Mouse (Mus musculus) cerebellum, adult 8-10 months (tissue): ENCODE data around the gene Inpp4b.

Experiments used
- DNase-seq: peaks from one replicate; pipeline ENCODE4 v3.0.0; 2022

Inpp4b gene

DNA sequence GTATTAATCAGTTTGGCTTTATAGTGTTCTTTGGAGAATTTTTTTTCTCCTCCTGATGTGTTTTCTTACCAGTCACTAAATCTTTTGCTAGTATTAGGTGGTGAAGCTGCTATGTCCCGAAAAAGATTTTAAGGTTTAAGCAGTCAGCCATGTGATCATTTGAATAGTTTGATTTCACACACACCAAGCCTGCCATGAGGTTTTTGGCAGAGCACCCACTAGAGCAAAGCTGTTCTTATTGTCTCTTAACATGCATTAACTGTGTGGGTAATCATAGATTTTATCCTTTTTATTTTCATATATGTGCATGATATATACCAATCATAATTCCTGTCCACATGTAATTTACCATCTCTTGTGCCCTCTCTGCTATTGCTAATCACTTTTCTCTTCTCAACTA is 240.6 kb downstream of the Inpp4b start:
- no peak for DNase-seq

DNA sequence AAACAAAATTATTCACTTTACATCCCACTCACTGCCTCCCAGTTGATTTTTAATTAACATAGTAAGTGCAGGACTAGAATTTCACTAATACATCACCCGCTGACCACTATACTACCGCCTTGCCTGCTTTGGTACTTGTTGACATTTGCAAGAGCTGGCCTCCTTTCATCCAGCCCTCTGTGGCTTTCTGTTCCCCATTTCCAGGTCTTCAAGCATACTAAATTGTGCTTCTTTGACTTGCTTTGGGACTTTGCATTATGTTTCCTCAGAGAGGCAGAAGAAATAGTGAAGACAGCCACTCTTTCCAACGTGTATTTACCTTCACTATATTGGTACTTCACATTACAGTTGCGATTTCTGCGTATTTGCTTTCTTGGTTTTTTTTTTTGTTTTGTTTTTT is 244.4 kb downstream of the Inpp4b start:
- no peak for DNase-seq

DNA sequence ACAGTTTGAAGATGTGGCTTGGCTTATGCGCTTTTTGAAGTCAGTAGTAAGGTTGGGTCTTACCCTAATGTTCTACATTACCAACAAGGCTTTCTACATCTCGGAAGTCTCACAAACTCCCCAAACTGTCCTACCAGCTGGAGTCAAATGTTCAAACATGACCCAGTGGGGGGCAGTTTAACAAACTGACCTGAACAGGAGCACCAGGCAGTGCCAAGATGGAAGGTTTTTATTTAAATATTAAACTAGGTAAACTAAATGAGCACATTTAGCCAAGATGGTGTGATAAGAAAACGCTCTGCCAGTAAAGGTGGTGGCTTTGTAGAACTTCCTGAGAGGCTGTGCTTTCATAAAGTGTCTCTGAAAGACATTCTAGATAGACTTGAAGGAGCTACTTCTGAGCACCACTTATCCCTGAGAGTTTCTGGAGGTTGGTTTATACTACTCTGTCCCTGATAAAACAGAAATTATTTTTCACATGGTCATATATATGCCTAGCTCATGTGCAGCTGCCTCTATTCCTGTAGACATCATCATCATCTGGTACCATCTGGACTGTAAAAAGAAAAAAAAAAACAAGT is 251.9 kb downstream of the Inpp4b start:
- DNase-seq, result no peak

DNA sequence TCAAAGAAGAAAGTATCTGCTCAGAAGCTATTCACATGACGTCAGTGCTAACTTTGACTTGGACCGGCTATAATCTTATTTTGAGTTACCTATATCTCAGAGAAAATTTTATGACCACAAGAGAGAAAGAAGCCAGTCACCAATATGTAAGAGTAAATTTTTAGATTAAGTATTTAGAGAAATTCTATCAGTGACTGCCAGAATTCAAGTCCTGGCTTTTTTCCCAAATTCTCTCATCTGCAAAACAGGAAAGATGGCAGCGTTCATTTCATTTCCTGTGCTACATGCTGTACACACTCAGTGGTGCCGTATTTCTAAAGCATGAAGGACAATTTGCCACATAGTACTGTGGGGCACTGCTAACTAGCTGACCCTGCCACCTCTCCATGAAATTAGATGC is 256.9 kb downstream of the Inpp4b start:
- no peak for DNase-seq

DNA sequence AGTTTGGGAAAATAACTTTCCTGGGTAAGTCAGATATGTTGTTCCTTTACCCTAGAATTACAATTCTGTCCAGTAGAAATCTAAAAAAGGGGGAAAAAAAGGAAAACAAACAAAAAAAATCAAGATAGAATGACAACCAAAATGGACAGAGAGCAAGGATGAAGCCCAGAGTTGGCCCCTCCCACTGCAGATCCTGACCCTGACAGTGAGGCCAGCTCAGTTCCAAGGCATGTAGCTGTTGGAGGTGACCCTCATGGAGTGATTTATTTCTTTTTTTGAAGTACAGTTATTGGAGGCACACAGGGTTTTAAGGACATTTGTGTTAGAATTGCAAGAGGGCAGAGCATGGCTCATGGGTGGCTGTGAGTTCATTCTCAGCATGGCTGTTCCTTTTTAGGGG is 258.8 kb downstream of the Inpp4b start:
- DNase-seq, result no peak

DNA sequence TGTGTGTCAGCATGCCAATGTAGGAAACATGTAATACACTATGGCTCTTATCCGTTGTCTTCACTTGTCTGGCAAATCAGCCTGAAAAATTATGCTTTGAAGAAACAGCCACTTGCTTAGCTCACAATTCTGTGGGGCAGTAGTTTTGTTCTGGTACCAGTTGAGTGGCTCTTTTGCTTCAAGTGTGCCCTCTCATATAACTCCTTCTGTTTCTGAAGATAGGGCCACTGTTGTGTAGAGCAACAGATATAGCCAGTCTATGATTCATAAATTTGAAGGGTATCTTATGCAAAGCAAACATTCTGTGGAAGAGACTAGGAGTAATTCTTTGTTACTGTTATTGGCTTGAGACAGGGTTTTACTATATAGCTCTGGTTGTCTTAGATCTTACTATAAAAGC is 265.7 kb downstream of the Inpp4b start:
- DNase-seq, result no peak

DNA sequence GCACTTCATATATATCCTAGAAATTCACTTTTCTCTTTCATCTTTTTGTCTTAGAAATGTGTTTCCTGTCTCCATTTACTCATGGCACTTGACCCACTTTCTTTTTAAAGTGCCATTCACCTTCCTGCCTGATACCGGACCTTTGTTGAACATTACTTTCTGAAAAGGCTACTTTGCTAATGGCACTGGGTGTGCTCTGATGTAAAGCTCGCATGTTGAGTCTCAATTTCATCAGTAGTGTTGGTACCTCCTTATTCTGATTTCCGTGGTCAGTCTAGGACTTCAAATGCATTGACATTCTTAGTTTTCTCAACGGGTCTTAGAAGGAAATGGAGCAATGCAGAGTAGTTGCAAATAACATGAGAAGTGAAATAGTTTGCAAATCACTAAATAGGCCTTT is 266.7 kb downstream of the Inpp4b start:
- no peak for DNase-seq

DNA sequence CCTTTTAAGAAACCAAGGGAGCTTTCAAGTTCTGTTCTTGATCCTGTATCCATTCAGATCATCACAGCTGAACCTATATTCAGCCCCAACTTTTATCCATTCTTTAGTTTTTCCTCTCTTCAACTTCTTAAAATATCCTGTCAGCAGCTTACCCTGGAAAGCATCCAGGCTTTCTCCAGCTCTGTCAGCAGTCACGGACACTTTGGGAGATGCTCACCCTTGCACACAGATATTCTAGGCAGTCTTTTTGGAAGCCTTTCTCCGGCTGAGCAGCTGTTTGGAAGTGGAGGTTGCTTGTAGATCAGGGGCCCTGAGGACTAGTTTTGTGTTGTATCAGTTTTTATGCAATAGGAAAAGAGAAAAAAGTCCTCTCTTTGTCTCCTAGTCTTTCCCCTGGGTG is 270.3 kb downstream of the Inpp4b start:
- DNase-seq, result peak; percentile 25

DNA sequence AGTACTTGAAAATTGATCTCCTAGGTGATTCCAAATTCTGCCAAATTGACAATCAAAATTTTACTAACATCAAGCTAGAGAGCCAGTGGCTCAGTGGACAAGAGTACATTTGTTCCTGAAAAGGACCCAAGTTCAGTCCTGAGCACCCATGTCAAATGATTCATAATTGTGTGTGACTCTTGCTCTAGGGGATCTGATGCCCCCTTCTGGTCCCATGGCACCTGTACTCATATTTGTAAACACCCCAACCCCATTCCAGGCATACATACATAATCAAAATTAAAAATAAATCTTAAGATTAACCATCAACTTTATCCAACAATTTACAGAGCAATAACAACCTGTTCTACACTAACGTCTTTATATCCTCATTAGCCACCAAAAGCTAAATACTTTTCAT is 271.8 kb downstream of the Inpp4b start:
- no peak for DNase-seq

DNA sequence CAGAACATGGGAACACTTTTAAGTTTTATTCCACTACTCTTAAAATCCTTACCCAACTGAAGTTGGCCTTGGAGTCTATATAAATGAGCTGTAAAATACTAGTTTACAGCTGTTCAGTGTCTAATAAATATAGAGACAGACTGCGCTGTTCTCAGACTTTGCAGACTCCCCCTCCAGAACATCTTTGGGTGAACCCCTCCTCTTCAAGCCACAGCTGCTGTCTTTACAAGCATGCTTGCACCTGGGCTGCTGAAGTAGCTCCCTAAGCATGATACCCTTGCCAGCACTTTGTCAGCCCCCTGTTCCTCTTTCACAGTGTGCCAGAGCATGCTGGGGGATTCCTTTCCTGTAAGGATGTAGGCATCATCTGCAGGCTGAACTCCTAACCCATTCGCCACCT is 272.2 kb downstream of the Inpp4b start:
- no peak for DNase-seq

DNA sequence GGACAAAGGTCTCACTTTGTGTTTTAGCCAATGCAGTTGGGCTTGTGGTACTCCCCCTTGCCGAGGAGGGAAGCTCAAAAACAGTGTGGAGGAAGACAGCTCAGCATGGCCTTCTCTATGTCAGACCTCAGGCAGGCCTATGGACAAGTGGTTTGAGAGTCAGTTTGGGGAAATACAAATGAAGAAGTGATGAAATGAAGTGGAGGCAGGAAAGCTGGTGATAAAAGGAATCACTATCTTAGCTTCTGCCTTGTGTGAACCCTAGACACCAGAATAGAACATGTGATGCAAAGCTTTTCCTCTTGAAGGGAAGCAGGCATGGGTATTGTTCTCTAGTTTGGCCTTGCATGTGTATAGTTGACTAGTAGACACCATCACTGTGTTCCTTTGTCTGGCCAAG is 273.2 kb downstream of the Inpp4b start:
- no peak for DNase-seq

DNA sequence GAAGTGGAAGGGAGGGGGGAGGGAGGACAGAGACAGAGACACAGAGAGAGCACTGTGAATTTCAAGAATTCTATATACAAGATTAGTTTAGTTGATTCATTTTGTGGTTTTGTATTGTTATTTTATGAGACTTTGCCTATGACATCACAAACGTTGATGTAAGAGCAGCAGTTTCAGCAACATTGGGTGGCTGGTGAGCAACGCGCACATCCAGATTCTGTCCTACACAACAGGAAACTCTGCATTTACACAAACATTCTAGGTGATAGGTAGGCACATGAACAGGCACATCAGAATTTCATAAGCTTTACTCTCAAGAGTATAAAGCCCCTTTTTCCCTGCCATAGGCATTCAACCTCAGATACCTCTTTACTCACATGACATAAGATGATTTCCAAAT is 276.6 kb downstream of the Inpp4b start:
- no peak for DNase-seq

DNA sequence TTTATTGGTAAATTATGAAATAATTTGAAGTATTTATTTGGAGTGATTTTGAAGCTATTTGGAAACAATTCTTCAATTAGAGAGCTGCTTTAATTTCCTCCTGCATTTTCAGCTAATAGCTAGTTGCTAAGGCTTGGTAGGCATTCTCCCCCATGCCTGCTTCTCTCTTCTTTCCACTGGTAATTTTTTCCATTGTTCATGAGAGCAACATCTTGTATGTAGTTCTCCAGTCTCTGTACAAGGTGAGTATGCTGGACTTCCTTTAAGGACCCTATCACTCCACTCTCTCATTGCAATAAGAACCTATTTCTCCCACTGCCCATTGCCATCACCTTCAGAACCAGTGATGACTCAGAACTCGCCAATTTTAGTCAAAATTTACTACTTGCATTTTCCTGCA is 292.7 kb downstream of the Inpp4b start:
- DNase-seq, result no peak

DNA sequence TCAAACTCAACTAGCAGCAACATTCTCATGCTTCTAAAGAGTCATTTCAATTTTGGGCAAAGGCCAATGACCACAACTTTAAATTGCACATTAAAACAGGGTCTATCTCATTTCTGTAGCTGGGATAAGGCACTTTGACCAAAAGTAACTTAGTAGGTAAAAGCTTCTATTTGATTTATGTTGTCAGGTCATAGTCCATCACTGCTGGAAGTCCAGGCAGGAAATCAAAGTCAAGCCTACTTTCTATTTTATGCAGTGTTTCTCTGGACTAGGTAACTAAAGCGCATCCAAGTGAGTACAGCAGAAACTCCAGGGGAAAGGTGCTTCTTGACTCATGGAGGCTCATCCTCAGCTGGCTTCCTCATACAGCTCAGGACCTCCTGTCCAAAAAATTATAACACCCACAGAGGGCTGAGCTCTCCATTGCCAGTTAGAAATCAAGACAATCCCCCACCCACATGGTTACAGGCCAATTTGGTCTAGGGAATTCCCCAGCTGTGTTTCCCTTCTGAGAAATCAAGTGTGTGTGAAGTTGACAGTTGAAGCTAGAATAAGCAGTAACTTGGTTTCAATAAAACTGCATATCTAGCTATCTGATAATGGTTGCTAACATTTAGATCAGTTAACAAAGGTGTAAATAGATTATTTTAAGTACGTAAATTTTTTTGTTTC is 293.7 kb downstream of the Inpp4b start:
- DNase-seq, result no peak

DNA sequence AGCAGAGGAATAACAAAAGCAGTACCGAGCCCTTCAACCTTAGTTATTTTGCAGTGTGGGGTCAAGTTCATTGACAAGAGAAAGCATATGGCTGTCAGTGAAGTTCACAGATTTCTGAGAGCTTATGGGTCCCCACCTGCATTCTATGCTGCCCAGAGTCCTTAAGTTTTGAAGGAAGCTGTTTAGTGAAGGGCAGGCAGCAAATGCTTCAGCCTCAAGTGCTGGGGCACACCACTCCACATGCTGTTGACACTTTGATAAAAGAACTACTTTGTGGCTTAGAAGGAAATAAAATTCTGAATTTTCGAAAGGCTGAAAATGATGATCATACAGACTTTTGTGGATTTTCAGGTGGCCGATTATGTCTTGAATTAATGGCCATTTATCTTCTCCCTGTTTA is 296.1 kb downstream of the Inpp4b start:
- DNase-seq, result no peak

DNA sequence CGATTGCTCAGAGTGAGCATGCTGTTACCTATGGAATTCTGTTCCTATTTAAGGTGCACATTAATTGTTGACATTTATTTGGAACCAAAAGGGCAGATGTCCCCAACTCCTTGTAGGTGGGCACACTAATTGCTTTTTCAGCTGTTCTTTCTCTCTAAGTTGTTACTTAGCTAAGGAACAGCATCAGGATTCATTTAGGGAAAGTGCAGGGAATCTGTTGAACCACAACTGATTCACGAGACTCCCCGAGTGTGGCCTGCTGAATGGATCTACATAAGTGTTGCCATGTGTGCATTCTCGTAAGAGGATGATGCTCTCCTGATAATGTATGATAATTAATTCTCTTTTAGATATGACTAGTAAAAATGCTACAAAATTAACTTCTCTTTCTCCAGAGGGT is 297.5 kb downstream of the Inpp4b start:
- no peak for DNase-seq

DNA sequence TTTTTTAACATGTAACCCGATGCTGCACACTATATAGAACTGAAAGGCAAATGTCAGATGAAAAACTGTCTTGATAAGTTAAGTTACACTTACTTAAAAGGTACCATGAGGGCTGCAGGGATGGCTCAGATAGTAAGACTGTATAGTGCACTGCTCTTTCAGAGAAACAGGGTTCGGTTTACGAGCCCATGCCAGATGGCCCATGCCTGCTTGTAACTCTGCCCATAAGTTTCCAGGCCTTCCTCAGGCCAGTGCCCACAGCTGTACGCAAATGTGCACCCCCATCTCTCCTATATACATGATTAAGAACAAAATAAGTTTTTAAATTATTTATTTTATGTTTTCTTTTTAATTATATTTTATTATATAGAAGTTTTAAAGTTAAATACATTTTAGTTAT is 300.7 kb downstream of the Inpp4b start:
- DNase-seq, result no peak

DNA sequence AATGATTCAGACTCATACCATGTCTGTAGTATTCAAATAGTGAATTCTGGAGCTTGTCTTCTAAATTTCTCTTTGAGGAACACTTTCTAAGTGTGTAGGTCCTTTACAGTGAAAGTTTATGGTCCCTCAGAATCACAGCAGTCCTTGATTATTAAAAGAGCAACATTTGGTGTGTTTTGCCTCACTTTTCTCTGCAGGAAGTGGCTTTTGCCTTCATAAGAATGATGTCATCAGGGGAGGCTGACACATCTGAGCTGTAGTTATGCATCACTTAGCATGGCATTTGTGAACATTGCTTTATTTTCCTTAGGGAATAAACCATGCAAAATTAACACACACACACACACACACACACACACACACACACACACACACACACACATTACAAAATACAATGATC is 349.8 kb downstream of the Inpp4b start:
- no peak for DNase-seq

DNA sequence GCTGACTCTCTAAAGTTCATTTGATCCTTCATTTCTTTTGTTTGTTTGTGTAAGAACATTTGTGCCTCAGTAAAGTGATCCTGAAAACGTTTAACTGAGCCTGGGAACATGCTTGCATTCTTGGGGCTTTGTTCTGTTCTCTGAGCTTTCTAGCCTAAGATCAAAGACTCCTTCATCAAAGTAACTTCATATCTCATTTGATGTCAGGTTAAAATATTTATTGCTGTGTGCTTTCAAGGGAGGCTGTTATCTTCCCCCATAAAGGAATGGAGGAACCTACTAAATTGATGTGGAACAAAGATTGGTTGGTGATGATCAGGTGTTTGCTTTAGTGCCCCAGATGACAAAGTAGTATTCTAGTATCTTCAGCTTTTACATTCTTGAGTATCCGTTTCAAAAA is 352.5 kb downstream of the Inpp4b start:
- DNase-seq, result no peak

DNA sequence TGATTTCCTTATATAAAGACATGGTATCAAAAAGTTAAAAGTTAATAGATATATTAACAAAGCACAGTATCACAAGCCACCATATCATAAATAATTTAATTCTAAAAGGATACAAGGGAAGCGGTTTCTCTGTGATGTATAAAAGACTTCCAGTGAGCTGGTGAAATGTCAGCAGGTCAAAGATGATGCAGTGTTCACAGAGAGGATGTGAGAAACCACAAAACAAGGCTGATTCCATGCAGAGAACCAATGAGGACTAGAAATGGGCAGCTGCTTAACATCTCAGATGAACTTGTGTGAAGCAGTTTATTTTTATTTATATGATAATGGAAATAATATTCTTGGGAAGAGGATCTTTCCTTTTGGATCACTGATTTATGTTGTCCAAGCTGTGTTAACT is 359.7 kb downstream of the Inpp4b start:
- DNase-seq, result no peak

DNA sequence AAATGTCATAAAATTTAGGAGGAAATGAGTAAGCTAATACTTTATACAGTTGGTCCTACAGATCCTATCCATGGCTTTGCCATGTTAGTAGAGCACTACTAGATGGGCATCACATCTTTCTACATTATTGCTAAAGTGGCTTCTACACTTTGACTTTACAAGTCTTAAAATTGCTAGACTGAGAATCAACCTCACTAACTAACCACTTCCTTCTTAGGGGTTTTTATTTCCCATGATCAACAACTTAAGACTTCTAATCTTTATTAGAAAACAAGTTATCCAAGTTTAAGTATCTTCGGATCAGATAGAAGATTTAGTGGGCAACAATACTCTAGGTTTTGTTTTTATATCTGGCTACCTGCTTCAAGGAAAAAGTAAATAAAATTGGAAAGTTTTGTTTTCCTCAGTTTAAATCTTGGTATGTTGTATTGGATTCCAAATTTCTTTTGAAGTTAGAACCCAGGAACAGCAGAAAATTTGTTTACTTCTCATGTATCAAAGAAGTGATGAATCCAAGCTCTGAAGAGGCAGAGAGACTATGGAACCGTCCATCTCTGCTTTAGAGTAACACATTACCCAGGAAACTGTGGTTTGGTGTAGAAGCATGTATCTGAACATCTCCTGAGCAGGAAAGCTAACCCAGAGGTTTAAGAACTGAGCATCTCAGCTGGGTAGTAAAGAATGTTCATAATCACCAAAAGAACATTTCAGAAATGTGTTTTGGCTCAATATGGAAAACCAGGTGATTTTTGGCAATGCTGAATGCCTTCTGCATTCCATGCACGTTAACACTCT is 361.4 kb downstream of the Inpp4b start:
- DNase-seq, result no peak

DNA sequence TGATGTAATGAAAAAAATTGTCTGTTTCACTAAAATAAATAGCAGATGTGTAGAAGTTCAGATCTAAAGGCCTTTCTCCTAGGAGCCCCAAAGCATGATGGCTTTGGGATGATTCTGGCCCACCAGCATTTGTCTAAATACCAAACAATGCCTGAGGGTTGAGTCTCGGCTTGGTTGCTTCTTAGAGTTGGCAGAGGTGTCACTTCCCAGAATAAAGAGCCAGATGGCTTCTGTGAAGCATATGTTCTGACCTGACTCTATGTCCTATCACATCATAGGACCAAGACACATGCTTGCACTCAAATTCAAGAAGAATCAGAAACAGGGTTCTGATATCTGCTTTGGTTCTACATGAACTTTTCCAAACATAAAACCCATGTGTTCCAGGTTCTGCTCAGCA is 365.1 kb downstream of the Inpp4b start:
- DNase-seq, result peak; percentile 47

DNA sequence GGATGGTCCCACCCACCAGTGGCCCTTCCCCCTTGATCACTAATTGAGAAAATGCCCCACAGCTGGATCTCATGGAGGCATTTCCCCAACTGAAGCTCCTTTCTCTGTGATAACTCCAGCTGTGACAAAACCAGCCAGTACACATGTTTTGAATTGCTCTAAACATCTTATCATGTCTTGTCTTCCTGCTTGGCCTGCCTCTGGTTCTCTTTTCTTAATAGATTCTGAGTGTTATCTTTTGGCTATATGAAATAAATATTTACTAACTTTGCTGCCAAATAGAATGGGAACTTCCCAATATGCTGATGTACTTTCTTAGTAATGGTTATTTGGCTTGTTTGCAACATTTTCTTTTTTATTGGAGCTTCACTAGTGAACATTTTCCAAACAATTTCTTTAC is 389.0 kb downstream of the Inpp4b start:
- no peak for DNase-seq

DNA sequence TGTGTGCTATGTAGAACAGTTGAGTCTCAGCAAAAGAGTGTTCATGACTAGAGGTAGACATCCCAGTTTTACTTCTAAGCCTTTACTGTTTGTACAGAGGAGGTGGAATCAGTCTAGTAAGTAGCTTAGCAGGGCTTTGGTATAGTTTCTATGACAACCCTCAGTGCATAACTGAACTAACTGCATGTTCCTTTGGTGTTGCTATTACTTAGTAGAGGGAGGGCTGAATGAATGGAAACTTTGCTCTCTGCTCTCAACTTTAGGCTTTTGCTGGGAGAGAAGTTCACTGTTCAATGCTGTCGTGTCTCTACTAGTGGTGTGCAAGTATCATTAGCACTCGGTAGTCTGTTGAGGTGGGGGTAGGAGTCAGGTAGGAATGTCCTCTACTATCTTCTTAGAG is 393.3 kb downstream of the Inpp4b start:
- no peak for DNase-seq

DNA sequence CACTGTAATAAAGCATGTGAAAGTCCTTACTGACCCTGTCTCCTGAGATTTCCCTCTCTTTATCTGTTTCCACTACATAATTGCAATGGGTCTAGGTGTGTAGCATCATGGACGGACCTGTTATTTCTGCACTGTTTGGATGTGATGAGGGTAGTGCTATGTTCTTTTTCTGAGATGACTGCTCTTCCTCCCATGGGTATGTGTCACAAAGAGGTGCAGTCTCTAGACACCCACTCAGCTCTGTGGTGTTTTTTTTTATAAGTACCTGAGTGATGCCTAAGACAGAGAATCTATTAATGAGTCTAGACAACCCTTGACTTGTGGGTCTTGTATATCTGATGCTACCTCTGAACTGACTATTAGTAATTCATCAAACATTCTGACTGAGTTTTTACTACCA is 393.7 kb downstream of the Inpp4b start:
- no peak for DNase-seq
